Mouse (Mus musculus): ENCODE data around the gene Nt5dc2. TPM values are rescaled to one million over a fixed set of nuclear protein-coding genes. Genes with fewer than 3 reads are reported as not detected.

Nt5dc2 gene
- polyA plus RNA-seq (2015; fragmentation: Nextera tagmentation; extraction: Ambion mirVana), result 247 and 295 TPM in 2 replicates

- Histone ChIP-seq H3K36me3 (replicated peaks) (no peaks in the 10 kb centered on the region), H3K4me2 (peak within 1 kb of the TSS; percentile 61), H3K9ac (peak within 1 kb of the TSS; percentile 64), H3K9me3 (no peaks in the 10 kb centered on the region), H3K4me1 (peaks cover 64% of the 10 kb centered on the region), H3K27me3 (replicated peaks) (no peaks in the 10 kb centered on the region), H3K27ac (peak within 1 kb of the TSS; percentile 90), H3K4me3 (peak within 1 kb of the TSS; percentile 80)
- WGBS, result 4% methylated on average over 62 of the region's 63 CpGs
- peak; percentile 83 for ATAC-seq (replicated peaks)
These were observed at the start of gene Nt5dc2 for GRCm38 (mm10) chr14:31130236-31131220. Nt5dc2 (plus strand) TSS chr14:31131053.

- Histone ChIP-seq H3K9me3 (no peaks in the 10 kb centered on the region), H3K27me3 (replicated peaks) (no peaks in the 10 kb centered on the region), H3K9ac (no peak overlapping the region), H3K27ac (no peak overlapping the region), H3K4me1 (no peaks in the 10 kb centered on the region), H3K4me3 (no peak overlapping the region), H3K36me3 (replicated peaks) (peaks cover 27% of the 10 kb centered on the region), H3K4me2 (no peak overlapping the region)
- no peak for ATAC-seq (replicated peaks)
These were observed 49.7 kb upstream of the Nt5dc2 start for GRCm38 (mm10) chr14:31081147-31081546.

GRCm38 (mm10) chr14:31087433-31087832 lies 43.4 kb upstream of the Nt5dc2 start:
- H3K4me3 ChIP-seq, result no peak overlapping the region
- no peaks in the 10 kb centered on the region for H3K4me1 ChIP-seq
- no peaks in the 10 kb centered on the region for H3K9me3 ChIP-seq
- no peak for ATAC-seq (replicated peaks)
- H3K4me2 ChIP-seq, result no peak overlapping the region
- H3K9ac ChIP-seq, result no peak overlapping the region
- H3K36me3 ChIP-seq (replicated peaks), result peaks cover 52% of the 10 kb centered on the region
- no peaks in the 10 kb centered on the region for H3K27me3 ChIP-seq (replicated peaks)
- no peak overlapping the region for H3K27ac ChIP-seq
- WGBS, result 80% methylated on average over 6 of the region's 6 CpGs

GRCm38 (mm10) chr14:31088515-31088914 lies 42.3 kb upstream of the Nt5dc2 start:
- H3K27ac ChIP-seq, result no peak overlapping the region
- H3K9ac ChIP-seq, result no peak overlapping the region
- WGBS, result 98% methylated on average over 2 of the region's 2 CpGs
- no peaks in the 10 kb centered on the region for H3K9me3 ChIP-seq
- H3K4me3 ChIP-seq, result no peak overlapping the region
- H3K36me3 ChIP-seq (replicated peaks), result peaks cover 54% of the 10 kb centered on the region
- H3K4me2 ChIP-seq, result no peak overlapping the region
- H3K27me3 ChIP-seq (replicated peaks), result no peaks in the 10 kb centered on the region
- H3K4me1 ChIP-seq, result no peaks in the 10 kb centered on the region
- ATAC-seq (replicated peaks), result no peak

GRCm38 (mm10) chr14:31089918-31090317 lies 40.9 kb upstream of the Nt5dc2 start:
- H3K4me3 ChIP-seq, result no peak overlapping the region
- no peak overlapping the region for H3K4me2 ChIP-seq
- no peak for ATAC-seq (replicated peaks)
- H3K9me3 ChIP-seq, result no peaks in the 10 kb centered on the region
- no peak overlapping the region for H3K27ac ChIP-seq
- no peak overlapping the region for H3K9ac ChIP-seq
- peaks cover 54% of the 10 kb centered on the region for H3K36me3 ChIP-seq (replicated peaks)
- H3K27me3 ChIP-seq (replicated peaks), result no peaks in the 10 kb centered on the region
- 89% methylated on average over 1 of the region's 1 CpGs for WGBS
- no peaks in the 10 kb centered on the region for H3K4me1 ChIP-seq

GRCm38 (mm10) chr14:31105156-31105555 lies 25.7 kb upstream of the Nt5dc2 start:
- Histone ChIP-seq H3K4me1 (no peaks in the 10 kb centered on the region), H3K27me3 (replicated peaks) (no peaks in the 10 kb centered on the region), H3K9ac (no peak overlapping the region), H3K4me3 (no peak overlapping the region), H3K9me3 (no peaks in the 10 kb centered on the region), H3K36me3 (replicated peaks) (peaks cover 45% of the 10 kb centered on the region), H3K27ac (no peak overlapping the region), H3K4me2 (no peak overlapping the region)
- 97% methylated on average over 2 of the region's 2 CpGs for WGBS
- ATAC-seq (replicated peaks), result no peak

- Histone ChIP-seq H3K36me3 (replicated peaks) (peaks cover 62% of the 10 kb centered on the region), H3K4me3 (no peak overlapping the region), H3K9me3 (no peaks in the 10 kb centered on the region), H3K27ac (no peak overlapping the region), H3K4me1 (no peaks in the 10 kb centered on the region), H3K27me3 (replicated peaks) (no peaks in the 10 kb centered on the region), H3K9ac (no peak overlapping the region), H3K4me2 (no peak overlapping the region)
- no peak for ATAC-seq (replicated peaks)
- WGBS, result 80% methylated on average over 3 of the region's 3 CpGs
These were observed 20.2 kb upstream of the Nt5dc2 start for GRCm38 (mm10) chr14:31110613-31111012.

GRCm38 (mm10) chr14:31112187-31112586 lies 18.7 kb upstream of the Nt5dc2 start:
- Histone ChIP-seq H3K4me3 (no peak overlapping the region), H3K27me3 (replicated peaks) (no peaks in the 10 kb centered on the region), H3K36me3 (replicated peaks) (peaks cover 52% of the 10 kb centered on the region), H3K4me1 (no peaks in the 10 kb centered on the region), H3K9me3 (no peaks in the 10 kb centered on the region), H3K4me2 (no peak overlapping the region), H3K27ac (no peak overlapping the region), H3K9ac (no peak overlapping the region)
- 88% methylated on average over 5 of the region's 5 CpGs for WGBS
- ATAC-seq (replicated peaks), result no peak

GRCm38 (mm10) chr14:31114011-31114410 lies 16.8 kb upstream of the Nt5dc2 start:
- 86% methylated on average over 3 of the region's 3 CpGs for WGBS
- Histone ChIP-seq H3K4me3 (no peak overlapping the region), H3K9me3 (no peaks in the 10 kb centered on the region), H3K27me3 (replicated peaks) (no peaks in the 10 kb centered on the region), H3K9ac (no peak overlapping the region), H3K4me2 (no peak overlapping the region), H3K4me1 (no peaks in the 10 kb centered on the region), H3K36me3 (replicated peaks) (peaks cover 51% of the 10 kb centered on the region), H3K27ac (no peak overlapping the region)
- no peak for ATAC-seq (replicated peaks)

- no peaks in the 10 kb centered on the region for H3K9me3 ChIP-seq
- no peak overlapping the region for H3K4me2 ChIP-seq
- H3K9ac ChIP-seq, result no peak overlapping the region
- WGBS, result 71% methylated on average over 2 of the region's 2 CpGs
- H3K27me3 ChIP-seq (replicated peaks), result no peaks in the 10 kb centered on the region
- no peak overlapping the region for H3K4me3 ChIP-seq
- no peaks in the 10 kb centered on the region for H3K4me1 ChIP-seq
- ATAC-seq (replicated peaks), result no peak
- peaks cover 42% of the 10 kb centered on the region for H3K36me3 ChIP-seq (replicated peaks)
- H3K27ac ChIP-seq, result no peak overlapping the region
These were observed 15.3 kb upstream of the Nt5dc2 start for GRCm38 (mm10) chr14:31115522-31115921.

GRCm38 (mm10) chr14:31125106-31126075 lies 5.5 kb upstream of the Nt5dc2 start:
- Histone ChIP-seq H3K4me2 (no peak overlapping the region), H3K36me3 (replicated peaks) (peaks cover 13% of the 10 kb centered on the region; the same call in 1 of the 2 replicates), H3K9ac (no peak overlapping the region; the same call in 1 of the 2 replicates), H3K4me3 (no peak overlapping the region), H3K27ac (no peak overlapping the region), H3K4me1 (peaks cover 34% of the 10 kb centered on the region), H3K27me3 (replicated peaks) (no peaks in the 10 kb centered on the region), H3K9me3 (no peaks in the 10 kb centered on the region)
- ATAC-seq (replicated peaks), result no peak
- 71% methylated on average over 9 of the region's 9 CpGs for WGBS

- Histone ChIP-seq H3K9ac (no peak overlapping the region), H3K4me2 (0 out of 2 replicates have a peak overlapping the region, but pooled peaks have one; percentile 29), H3K27me3 (replicated peaks) (no peaks in the 10 kb centered on the region), H3K4me3 (no peak overlapping the region), H3K4me1 (peaks cover 41% of the 10 kb centered on the region), H3K36me3 (replicated peaks) (peaks cover 8% of the 10 kb centered on the region; the same call in 1 of the 2 replicates), H3K27ac (no peak overlapping the region), H3K9me3 (no peaks in the 10 kb centered on the region)
- ATAC-seq (replicated peaks), result no peak
- WGBS, result 96% methylated on average over 8 of the region's 8 CpGs
These were observed 4.0 kb upstream of the Nt5dc2 start for GRCm38 (mm10) chr14:31126826-31127225.

Measured in midbrain, embryonic 15.5 days (tissue).